Mouse (Mus musculus) megakaryocyte progenitor cell, adult 5-6 weeks (primary cell): Measurements from ENCODE around the gene Olfr1291-ps1. TPM values are rescaled to one million over a fixed set of nuclear protein-coding genes. Genes with fewer than 3 reads are reported as not detected.

ENCODE experiments used
- ATAC-seq: replicated peaks from 2 replicates; pipeline ENCODE4 v1.8.0; 2016; ENCODE audit warnings: mild to moderate bottlenecking, moderate TSS enrichment, inconsistent platforms; ENCODE audit not compliant: poor library complexity
- total RNA-seq, 2 experiments: library from RNA; stranded (forward) in 1 of 2; stranded (reverse) in 1 of 2; fragments of 157-497, 149-512 nt in 1 of 2; fragments of 200-1000 nt in 1 of 2; gene quantifications; 2 replicates each; pipeline versions ENCODE4 v1.2.3 to v1.2.4; 2015 to 2017

Olfr1291-ps1 gene
- total RNA-seq (2015) = not detected in 2 replicates
- not detected in 2 replicates for total RNA-seq (2017)

DNA sequence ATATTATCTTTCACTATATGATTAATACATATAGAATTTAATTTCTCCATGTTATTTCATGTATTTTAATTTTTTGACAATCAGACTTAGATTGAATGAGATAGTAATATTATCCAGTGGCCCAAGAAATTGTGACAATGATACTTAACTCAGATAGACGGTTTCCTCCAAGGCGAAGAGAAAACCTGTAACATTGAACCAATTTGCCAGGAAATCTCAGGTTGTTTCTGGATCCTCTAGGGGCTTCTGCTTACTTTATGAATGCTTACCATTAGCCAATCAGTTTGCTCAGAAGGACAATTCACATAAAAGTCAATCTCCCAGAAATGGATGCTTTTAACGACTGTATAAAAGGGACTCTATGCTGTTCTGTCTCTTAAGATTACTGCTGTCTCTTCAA is at the start of gene Olfr1291-ps1:
Gene Olfr1291-ps1 (plus strand): TSS at position 301 of the 400 bp plus-strand sequence.
- ATAC-seq = no peak

DNA sequence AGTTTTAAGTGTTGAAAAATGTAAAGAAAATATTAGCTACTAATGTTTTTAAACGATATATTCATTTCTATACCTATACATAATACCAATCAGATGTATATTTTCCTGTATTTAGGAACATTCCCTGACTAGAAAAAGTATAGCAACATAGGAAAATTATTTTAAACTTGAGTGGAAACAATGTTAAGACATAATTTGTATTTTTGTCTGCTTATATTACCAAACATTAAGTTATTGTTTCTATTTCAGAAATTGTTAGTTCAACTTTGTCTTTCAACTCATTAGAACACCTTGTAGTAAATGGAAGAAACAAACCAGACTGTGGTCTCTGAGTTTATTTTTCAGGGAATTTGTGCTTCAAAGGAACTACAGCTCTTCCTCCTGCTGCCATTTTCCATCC is 48.1 kb upstream of the Olfr1291-ps1 start, which contains the start of gene Olfr1287:
Gene Olfr1287 (plus strand): TSS at position 301 of the 400 bp plus-strand sequence.
- ATAC-seq = no peak

DNA sequence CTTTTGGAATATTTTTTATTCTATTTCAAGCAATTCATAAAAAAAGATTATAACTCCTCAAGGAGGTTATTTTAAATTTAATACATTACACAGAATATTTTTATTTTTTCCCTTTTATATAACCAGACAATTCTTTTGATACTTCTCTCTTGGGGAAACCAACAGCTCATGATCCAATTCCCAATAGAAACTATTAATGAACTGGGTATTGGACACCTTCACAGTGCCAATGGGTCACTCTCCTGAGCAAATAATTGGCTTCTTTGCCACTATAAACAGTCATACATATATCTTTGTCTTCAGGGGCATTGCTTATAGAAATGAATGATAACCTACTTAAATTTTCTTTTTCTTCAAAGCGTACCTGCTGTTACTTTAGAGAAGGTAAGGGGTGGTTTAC is 23.2 kb upstream of the Olfr1291-ps1 start, which contains the start of gene Olfr1288:
Gene Olfr1288 (plus strand): TSS at position 301 of the 400 bp plus-strand sequence.
- ATAC-seq = no peak

DNA sequence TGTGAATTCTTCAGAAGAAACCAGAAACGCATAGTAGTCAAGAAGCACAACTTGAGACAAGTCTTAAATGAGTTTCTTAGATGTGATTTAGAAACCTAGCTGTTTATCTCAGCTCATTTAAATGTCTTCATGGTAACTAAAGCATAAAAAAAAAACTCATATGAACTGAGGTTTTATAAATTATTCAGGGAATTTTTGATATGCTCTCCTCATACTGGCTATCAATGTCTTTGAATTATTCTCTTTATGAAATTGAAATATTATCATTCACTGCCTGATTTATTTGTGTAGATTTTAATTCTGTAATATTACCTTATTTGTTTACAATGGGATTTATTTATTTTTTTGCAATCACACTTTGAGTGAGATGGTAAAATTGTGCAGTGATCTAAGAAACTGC is 16.5 kb upstream of the Olfr1291-ps1 start, which contains the start of gene Olfr1289:
Gene Olfr1289 (plus strand): TSS at position 301 of the 400 bp plus-strand sequence.
- ATAC-seq = no peak

DNA sequence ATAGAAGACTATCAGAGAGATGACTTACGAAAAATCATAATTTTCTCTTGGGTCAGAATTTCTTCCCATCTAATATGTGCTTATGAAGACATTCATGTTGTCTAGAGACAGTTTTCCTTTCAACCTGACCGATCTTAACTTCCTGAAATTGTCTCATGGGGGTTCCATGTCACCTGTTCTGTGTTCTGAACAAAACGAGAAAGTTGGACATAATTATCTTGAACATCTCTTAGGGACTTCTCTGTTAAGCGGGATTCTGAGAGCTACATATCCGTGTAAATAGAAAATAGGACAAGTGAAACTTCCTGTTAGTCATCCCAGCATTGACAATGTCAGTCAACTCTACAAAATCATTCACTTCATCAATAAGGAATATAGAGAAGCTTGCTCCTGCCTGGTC is 3.3 kb upstream of the Olfr1291-ps1 start, which contains the start of gene Olfr1290:
Gene Olfr1290 (minus strand): TSS at position 101 of the 400 bp plus-strand sequence.
- ATAC-seq = no peak

DNA sequence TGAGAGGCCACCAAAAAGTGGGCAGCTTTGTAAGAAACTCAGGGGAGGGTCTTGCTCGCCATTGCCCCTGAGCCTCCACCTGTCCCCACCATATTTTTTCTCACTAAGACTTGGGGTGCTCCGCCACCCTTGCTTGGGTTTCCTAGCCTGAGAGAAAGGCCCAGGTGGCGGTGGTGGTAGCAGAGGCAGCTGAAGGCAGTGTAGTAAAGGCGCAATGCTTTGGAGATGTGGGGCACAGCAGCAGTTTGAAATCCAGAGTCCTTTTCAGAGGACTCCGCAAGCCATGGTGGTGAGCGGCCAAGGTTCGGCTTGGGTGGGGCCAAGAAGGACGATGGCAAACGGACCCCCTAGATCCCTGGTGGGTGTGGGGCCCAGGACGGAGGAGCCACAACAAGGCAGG is 20.5 kb downstream of the Olfr1291-ps1 start:
- ATAC-seq = no peak

DNA sequence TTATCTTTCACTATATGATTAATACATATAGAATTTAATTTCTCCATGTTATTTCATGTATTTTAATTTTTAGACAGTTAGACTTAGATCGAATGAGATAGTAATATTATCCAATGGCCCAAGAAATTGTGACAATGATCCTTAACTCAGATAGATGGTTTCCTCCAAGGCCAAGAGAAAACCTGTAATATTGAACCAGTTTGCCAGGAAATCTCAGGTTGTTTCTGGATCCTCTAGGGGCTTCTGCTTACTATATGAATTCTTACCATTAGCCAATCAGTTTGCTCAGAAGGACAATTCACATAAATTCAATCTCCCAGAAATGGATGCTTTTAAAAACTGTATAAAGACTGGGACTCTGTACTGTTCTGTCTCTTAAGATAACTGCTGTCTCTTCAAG is 27.9 kb downstream of the Olfr1291-ps1 start, which contains the start of gene Olfr1293-ps:
Gene Olfr1293-ps (plus strand): TSS at position 301 of the 400 bp plus-strand sequence.
- ATAC-seq = no peak

DNA sequence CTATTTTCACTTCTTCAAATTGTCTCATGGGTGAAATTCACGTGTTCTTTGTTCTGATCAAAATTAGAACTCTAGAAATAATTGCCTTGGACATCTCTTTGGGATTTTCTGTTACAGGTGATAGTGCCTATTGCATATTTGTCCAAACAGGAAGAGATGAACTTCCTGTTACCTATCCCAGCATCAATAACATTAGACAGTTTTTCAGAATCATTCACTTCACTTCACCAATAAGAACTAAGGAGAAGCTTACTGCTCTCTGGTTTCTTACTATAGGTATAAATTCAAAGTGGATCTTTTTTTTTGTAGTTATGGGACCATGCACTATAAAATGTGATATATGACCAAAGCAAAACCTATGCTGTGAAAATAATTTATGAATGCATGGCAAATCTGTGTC is 43.2 kb downstream of the Olfr1291-ps1 start, which contains the start of gene Olfr1294:
Gene Olfr1294 (minus strand): TSS at position 101 of the 400 bp plus-strand sequence.
- ATAC-seq = no peak

Other genes with a start within 250 kb of the Olfr1291-ps1 start
- gene Olfr1276, start 242.7 kb upstream of the Olfr1291-ps1 start, total RNA-seq (2015) = not detected in 2 replicates
- not detected in 2 replicates for gene Olfr1276, start 242.7 kb upstream of the Olfr1291-ps1 start, total RNA-seq (2017)
- gene Olfr1277, start 223.1 kb upstream of the Olfr1291-ps1 start, total RNA-seq (2015) = not detected in 2 replicates
- not detected in 2 replicates for gene Olfr1277, start 223.1 kb upstream of the Olfr1291-ps1 start, total RNA-seq (2017)
- not detected in 2 replicates for gene Olfr1278, start 207.0 kb upstream of the Olfr1291-ps1 start, total RNA-seq (2015)
- not detected in 2 replicates for gene Olfr1278, start 207.0 kb upstream of the Olfr1291-ps1 start, total RNA-seq (2017)
- not detected in 2 replicates for gene Olfr1279, start 196.5 kb upstream of the Olfr1291-ps1 start, total RNA-seq (2015)
- gene Olfr1279, start 196.5 kb upstream of the Olfr1291-ps1 start, total RNA-seq (2017) = not detected in 2 replicates
- not detected in 2 replicates for gene Olfr1280, start 183.2 kb upstream of the Olfr1291-ps1 start, total RNA-seq (2015)
- not detected in 2 replicates for gene Olfr1280, start 183.2 kb upstream of the Olfr1291-ps1 start, total RNA-seq (2017)
- gene Olfr1281, start 170.7 kb upstream of the Olfr1291-ps1 start, total RNA-seq (2015) = not detected in 2 replicates
- gene Olfr1281, start 170.7 kb upstream of the Olfr1291-ps1 start, total RNA-seq (2017) = not detected in 2 replicates
- not detected in 2 replicates for gene Olfr1282, start 161.1 kb upstream of the Olfr1291-ps1 start, total RNA-seq (2015)
- not detected in 2 replicates for gene Olfr1282, start 161.1 kb upstream of the Olfr1291-ps1 start, total RNA-seq (2017)
- gene Olfr1283, start 130.4 kb upstream of the Olfr1291-ps1 start, total RNA-seq (2015) = not detected in 2 replicates
- not detected in 2 replicates for gene Olfr1283, start 130.4 kb upstream of the Olfr1291-ps1 start, total RNA-seq (2017)
- not detected in 2 replicates for gene Olfr1284, start 121.7 kb upstream of the Olfr1291-ps1 start, total RNA-seq (2015)
- not detected in 2 replicates for gene Olfr1284, start 121.7 kb upstream of the Olfr1291-ps1 start, total RNA-seq (2017)
- not detected in 2 replicates for gene Olfr1286, start 74.1 kb upstream of the Olfr1291-ps1 start, total RNA-seq (2015)
- not detected in 2 replicates for gene Olfr1286, start 74.1 kb upstream of the Olfr1291-ps1 start, total RNA-seq (2017)
- gene Olfr1287, start 48.0 kb upstream of the Olfr1291-ps1 start, total RNA-seq (2015) = not detected in 2 replicates
- gene Olfr1287, start 48.0 kb upstream of the Olfr1291-ps1 start, total RNA-seq (2017) = not detected in 2 replicates
- gene Olfr1288, start 23.1 kb upstream of the Olfr1291-ps1 start, total RNA-seq (2015) = not detected in 2 replicates
- not detected in 2 replicates for gene Olfr1288, start 23.1 kb upstream of the Olfr1291-ps1 start, total RNA-seq (2017)
- not detected in 2 replicates for gene Olfr1289, start 16.4 kb upstream of the Olfr1291-ps1 start, total RNA-seq (2015)
- not detected in 2 replicates for gene Olfr1289, start 16.4 kb upstream of the Olfr1291-ps1 start, total RNA-seq (2017)
- not detected in 2 replicates for gene Olfr1290, start 3.4 kb upstream of the Olfr1291-ps1 start, total RNA-seq (2015)
- not detected in 2 replicates for gene Olfr1290, start 3.4 kb upstream of the Olfr1291-ps1 start, total RNA-seq (2017)
- gene Olfr1293-ps, start 28.0 kb downstream of the Olfr1291-ps1 start, total RNA-seq (2015) = not detected in 2 replicates
- gene Olfr1293-ps, start 28.0 kb downstream of the Olfr1291-ps1 start, total RNA-seq (2017) = not detected in 2 replicates
- gene Olfr1294, start 43.1 kb downstream of the Olfr1291-ps1 start, total RNA-seq (2015) = not detected in 2 replicates
- gene Olfr1294, start 43.1 kb downstream of the Olfr1291-ps1 start, total RNA-seq (2017) = not detected in 2 replicates
- not detected in 2 replicates for gene Olfr1295, start 72.5 kb downstream of the Olfr1291-ps1 start, total RNA-seq (2015)
- not detected in 2 replicates for gene Olfr1295, start 72.5 kb downstream of the Olfr1291-ps1 start, total RNA-seq (2017)
- gene Olfr1297, start 129.3 kb downstream of the Olfr1291-ps1 start, total RNA-seq (2015) = not detected in 2 replicates
- gene Olfr1297, start 129.3 kb downstream of the Olfr1291-ps1 start, total RNA-seq (2017) = not detected in 2 replicates
- gene Olfr1298, start 152.0 kb downstream of the Olfr1291-ps1 start, total RNA-seq (2015) = not detected in 2 replicates
- gene Olfr1298, start 152.0 kb downstream of the Olfr1291-ps1 start, total RNA-seq (2017) = not detected in 2 replicates
- gene Olfr1299, start 164.2 kb downstream of the Olfr1291-ps1 start, total RNA-seq (2015) = not detected in 2 replicates
- not detected in 2 replicates for gene Olfr1299, start 164.2 kb downstream of the Olfr1291-ps1 start, total RNA-seq (2017)